Mouse (Mus musculus) common myeloid progenitor, adult 5-6 weeks (primary cell): ENCODE measurements at regions not wholly inside any gene's neighbourhood (a gene's known extent, or its start where the extent isn't known, plus 50 kb on each side); places are given as distances from the start of the nearest gene placed in this dataset.

Experiments used
- ATAC-seq: replicated peaks from 2 replicates; pipeline ENCODE4 v1.8.0; 2016; ENCODE audit warnings: low read depth, mild to moderate bottlenecking, moderate TSS enrichment, inconsistent platforms; ENCODE audit not compliant: poor library complexity, severe bottlenecking

DNA sequence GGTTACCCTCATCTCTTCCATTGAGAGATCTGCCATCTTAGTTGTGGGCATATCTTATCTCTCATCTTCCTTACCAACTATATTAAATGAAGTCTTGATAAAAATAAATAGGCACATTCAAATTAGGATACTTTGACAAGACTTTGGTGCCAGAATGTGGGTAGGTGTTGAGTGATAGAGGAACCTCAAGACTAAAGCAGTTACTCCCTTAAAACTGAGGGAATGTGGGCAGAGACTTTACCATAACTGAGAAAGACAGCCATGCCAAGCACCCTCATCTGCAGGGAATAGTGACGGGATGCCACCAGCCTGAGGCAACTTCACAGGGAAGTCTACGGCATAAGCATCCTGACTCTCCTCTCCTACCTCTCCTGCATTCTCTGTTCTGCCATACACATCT, 292.3 kb downstream of the Lmx1a start:
- no peak for ATAC-seq

DNA sequence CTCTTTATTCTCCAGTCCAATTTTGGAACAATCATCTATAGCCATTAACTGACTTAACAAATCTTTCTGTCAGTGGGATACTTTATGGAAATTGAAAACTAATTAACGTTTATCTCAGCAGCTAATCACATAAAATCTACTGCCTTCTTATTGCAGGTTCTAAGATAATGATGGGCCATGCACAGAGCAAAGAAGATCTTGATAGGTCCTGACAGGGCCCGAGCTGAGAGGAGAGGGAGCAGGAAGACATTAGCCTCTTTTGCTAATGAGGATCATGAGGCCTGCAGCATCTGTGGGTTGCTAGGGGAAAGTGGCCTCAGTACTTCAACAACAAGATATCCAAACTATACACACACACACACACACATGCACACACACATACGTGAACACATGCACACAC, 318.4 kb downstream of the Lmx1a start:
- ATAC-seq: no peak

DNA sequence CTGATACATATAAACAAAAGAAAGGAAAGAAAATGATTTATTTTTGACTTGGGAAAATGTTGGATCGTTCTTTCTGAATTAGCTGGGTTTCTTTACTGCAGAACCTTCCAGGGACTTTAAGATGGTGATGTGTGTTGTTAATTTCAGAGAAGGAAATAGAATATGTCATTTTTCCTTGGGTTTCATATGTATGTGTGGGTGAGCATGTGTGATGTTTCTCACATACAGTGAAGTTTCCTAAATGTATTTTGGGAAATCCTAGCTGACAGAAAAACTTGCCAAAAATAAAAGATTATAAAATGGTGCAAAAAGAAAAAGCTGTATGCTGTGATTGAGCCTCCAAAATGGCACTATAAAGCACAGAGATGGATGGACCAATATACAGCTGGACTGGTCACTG, 319.2 kb downstream of the Lmx1a start:
- no peak for ATAC-seq

DNA sequence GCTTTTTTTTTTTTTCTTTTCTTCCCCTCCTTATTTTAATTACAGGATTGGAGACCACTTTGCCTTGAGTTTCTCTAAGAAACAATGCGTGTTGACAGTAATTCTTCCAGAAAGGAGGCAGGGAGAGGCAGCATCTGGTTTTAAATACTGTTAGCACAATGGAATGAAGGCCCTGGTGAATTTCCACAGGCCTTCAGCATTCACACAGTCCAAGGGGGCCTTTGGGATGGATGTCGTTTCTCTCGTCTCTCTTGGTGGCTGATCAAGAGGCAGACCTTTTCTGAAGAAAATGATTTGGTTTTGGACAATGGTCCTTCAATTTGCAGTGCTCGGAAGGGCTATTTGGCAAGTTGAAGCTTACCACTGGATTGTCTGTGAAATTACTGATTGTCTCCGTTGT, 321.4 kb downstream of the Lmx1a start:
- no peak for ATAC-seq

DNA sequence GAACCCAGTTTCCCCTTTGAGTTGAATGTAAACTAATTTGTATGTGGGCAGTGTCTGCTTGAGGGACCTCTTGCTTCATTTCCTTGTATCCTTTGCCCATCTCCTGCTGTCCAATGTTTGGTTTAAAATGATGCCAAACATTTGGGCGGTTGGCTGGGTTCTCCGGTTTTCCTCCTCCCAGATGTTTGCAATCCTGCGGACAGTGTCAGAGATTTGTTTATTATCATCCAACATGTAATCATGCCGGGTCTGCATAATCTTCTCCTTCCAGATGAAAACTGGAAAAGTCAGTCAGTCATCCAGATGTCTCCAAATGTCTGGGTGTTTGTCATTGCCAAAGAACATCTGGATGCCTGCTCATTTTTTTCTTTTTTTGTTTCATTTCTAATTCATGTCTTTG, 323.0 kb downstream of the Lmx1a start:
- no peak for ATAC-seq

DNA sequence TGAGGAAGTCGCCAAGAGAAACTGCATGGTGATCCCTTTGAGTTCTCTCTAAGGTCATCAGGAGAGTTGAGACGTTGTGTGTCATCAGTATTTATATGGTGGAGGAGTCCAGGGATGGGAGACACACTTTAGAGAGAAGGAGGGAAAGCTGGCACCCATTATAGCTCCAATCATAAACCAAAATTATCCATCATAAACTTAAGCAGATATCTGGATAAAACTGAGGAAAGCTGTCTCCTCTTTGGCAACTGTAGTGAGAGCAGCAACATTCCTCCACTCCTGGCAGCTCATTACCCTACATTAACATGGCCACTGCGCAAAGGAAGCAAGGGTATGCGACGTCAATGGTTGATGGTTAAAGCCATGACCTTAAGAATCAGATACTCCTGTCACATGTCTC, 323.6 kb downstream of the Lmx1a start:
- ATAC-seq: no peak

DNA sequence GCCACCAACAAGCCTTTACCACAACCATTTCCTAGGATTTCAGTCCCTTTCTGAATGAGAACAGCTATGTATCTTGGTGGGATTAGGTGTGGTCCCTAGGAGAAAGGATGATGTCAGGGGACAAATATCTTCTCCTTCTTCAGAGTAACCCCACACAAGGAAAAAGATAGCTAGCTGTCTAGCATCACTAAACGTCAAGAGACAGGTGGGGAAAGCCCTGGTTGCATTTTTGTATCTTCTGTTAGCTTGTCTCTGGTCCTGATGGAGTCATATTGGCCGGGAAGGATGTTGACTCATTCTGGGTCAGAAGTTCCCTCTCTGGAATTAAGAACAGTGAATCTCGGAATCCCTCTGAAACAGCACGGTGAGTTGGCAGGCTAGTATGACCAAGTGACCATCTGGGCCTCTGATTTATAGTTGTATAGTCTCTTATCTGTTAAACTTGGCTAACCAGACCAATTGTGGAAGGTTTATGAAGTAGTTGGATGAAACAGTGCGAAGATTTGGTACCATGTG, 327.4 kb downstream of the Lmx1a start:
- no peak for ATAC-seq

DNA sequence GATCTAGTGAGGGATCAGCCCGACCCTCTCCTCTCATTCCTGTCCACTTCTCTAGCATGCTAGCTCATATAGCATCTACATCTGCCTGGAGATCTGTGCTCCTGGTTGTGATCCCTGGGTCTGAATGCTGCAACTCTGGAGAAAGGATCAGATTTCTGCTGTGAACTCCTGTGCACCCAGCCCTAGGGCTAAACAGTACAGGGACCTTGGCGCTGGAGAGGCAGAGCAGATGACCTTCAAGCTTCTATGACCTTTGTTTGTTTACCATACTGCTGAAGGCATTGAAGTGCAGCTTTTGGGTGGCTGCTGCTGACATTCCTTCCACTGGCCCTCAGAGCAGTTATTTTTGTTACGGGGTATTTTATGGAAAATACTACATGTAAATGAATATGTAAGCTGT, 337.4 kb downstream of the Lmx1a start:
- no peak for ATAC-seq

DNA sequence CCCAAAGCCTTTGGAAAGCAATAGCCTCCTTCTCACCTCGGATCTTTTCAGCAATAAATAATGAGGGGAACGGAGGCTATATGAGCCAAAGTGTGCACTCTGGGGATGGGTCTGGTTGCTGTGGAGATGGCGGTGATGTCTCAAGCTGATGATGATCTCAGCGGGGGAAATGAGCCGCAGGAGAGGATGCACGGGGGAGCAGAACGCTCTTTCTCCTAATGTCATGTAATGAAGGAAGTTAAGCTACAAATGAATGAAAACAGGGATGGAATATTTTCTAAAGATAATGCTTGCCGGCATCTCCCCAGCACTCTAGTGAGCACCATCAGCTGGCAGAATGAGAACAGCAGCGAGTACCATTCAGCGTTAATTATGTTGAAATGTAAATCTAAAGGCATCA, 355.7 kb downstream of the Lmx1a start:
- no peak for ATAC-seq

DNA sequence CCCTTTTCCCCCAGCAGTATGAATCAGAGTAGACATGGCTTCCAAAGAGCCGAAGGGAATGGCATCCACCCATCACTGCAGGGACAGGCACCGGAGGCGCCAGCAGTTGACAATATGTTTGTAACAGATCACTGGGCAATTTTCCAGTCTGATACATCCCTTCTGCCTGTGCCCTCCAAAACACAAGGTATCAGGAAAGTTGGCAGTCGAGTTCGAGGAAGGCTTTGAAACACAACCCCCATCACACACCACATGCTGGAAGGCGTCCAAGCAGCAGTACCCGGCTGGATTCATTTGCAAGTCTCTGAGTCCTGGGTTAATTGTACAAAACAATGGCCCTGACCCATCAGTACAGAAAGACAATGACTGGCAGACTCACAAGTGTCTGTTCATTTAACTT, 357.3 kb downstream of the Lmx1a start:
- ATAC-seq: no peak

DNA sequence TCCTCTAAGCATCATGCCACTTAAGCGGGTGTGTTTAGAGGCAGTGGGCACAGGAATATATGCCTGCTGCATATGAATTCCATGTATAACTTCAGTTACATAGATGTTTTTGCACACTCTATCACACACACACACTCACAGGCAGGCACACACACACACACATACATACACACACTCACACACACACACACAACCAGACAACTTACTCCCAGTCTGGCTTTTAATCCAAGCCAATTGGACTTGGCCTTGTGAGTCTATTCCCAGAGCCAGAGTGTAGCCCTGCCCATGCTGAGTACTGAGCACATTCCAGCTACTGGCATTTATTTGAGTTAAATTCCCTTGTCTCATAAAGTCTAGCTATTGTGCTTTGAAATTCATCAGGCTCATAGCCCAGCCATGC, 357.7 kb downstream of the Lmx1a start:
- no peak for ATAC-seq

DNA sequence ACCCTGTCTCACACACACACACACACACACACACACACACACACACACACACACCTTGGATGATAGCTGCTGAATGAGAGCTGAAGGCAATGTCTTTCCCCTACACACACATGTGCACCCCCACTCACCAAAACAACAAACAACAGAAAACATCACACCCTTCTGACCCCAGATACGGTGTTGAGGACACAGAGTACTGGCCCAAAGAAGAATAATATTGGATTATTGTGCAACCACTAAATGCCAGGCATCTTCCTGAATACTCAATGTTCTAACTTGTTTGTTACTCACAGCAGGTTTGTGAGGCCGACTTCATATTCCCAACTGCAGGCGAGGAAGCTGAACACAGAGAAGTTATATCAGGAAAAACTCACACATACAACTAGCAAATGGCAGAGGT, 360.9 kb downstream of the Lmx1a start:
- ATAC-seq: no peak

DNA sequence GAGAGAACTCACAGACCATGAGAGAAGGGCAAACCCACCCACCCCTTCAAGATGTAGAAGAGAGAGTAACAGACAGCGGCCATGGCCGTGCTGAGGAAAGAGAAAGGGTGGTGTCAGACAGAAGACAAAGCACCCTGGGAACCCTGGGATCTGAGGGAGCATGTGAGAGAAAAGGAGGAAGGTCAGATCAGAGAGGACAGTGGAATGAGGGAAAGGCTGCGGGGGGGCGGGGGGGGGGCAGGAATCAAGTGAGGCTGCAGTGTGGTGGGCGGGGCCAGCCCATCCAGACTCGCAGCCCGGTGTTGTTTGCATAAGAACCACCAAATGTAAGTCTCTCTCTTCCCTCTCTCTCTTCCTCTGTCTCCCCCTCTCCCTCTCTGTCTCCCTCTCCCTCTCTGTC, 367.4 kb downstream of the Lmx1a start:
- no peak for ATAC-seq

DNA sequence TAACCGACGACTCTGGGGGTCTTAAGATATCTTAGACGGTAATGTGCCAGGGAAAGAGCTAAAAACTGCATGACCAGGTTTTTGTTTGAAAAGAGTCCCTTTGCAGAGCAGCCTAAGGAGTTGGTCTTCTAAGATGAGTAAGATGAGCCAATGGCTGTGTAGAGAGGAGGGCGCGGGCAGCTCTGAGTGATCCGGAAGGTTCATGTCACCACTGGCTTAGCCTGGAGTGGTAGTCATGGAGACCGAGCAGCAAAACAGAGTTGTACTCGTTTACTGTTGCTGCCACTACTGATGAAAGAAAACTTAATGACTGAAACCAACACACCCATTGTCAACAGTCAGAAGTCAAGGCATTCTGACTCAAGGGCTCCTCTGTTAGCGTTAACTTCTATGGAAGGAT, 368.4 kb downstream of the Lmx1a start:
- ATAC-seq: no peak

DNA sequence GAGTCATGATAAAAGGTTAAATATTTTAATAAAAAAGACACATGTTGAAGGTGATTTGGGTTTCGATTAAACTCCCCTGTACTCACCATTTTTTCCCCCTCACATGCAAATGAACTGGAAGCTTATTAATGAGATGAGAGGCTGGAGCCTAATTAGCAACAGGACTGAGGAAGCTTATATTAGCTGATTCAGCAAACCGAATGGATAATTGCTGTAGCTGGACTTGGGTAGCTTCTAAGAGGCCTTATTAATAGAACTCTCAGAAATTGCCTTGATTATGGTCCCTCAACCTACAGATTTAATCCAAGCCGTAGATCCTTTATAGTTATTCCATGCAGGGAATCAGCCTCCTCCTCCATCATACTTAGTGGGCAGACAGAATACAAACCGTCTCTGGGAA, 369.7 kb downstream of the Lmx1a start:
- no peak for ATAC-seq

DNA sequence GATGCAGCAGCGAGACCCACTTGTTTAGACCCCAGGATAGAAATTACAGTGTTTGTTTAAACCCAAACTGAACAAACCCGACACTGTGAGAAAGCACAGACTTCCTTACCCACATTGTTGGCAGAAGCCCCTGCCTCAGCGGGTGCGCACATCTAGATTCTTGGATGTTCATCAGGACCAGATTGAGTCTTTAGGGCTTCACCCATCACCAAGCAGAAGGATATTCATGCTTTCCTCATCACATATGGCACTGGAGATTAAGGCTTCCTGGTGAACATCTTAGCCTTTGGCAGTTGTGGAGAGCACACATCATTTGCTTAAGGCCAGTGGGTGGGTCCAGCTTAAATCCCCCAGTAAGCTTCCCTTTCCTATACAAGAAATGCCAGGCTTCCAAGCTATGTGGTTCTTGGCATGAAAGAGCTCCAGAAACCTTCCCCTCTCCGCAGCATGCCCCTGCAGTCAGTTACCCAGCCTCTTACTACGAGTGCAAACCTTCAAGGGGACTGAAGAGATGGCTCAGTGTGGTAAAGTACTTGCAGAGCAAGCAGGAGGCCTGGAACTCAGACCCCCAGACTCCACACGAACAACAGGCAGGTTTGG, 367.9 kb downstream of the Pbx1 start:
- ATAC-seq: no peak

DNA sequence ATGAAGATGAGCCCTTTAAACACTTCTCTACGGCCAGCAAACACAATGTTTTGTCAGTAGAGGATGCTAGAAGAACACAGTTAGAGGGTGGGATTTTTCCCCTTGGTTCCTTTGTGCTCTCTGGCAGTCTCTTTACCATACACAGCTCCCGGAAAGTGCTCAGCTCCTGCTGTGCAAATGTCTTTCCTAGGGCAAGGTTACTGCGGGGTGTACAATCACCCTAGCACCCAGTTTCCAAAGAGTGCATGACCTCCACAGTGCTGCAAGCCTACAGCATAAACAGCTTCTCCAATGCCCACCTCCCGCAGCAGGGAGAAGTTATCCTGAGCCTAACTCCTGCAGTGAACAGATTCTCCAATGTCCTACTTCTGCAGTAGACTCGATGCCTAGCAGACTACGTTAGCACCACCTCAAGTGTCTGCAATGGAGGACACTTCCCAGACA, 366.4 kb downstream of the Pbx1 start:
- ATAC-seq: no peak

DNA sequence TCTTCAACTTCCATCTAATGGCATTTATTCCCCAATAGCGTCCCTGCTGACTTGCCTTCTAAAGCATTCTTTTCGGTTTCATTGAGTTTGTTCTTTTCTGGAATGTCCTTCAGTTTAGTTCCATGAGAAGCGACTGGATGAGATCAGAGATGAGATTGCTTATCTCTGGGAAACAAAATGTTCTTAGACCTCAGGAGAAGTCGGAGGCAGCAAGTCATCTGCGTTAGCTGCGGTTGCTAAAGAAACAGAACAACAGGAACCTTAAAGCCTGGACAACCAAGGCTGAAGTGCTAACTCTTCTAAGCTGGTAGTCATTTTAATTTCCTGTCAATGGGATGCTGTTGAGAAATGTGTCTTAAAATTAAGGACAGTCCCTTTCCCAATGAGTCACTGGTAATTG, 365.3 kb downstream of the Pbx1 start:
- ATAC-seq: no peak

DNA sequence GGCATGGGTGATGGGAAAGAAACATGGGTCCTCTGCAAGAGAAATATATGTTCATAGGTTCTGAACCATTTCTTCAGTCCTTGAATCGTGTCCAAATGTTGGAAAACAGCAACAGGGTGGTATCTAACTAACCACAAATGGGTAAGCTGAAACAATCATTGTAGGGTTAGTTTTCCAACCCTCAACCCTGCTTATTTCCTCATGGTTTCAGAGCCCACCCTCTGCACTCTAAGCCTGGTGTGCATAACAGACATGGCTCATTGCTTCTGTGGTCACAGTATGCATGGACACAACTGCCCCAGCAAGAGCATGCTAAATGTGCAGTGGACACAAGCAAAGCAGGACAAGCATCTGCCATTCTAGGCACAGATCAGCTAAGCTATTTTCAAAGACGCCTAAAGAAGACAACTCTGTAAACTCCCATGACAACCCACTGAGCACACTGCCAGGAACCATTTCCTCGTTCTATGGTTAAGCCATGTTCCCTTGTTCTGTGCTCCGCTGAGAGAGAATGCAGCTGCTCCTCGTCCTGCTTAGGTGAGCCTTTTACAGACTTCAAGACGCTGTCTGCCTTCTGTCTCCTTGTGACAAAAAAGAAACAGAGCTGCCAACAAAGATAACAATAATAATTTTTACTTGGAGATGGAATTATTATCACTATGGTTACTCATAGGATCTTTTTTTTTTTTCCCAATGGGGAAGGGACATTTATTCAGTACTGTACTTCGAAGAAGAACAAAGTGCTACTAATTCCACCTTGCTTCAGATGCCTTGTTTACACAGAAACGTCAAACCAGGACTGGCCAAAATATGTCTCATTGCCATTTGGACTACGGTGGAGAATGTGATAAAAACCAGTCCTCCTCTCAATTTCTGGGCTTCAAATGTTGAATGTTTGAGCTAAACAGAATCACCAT, 363.8 kb downstream of the Pbx1 start:
- ATAC-seq: no peak

DNA sequence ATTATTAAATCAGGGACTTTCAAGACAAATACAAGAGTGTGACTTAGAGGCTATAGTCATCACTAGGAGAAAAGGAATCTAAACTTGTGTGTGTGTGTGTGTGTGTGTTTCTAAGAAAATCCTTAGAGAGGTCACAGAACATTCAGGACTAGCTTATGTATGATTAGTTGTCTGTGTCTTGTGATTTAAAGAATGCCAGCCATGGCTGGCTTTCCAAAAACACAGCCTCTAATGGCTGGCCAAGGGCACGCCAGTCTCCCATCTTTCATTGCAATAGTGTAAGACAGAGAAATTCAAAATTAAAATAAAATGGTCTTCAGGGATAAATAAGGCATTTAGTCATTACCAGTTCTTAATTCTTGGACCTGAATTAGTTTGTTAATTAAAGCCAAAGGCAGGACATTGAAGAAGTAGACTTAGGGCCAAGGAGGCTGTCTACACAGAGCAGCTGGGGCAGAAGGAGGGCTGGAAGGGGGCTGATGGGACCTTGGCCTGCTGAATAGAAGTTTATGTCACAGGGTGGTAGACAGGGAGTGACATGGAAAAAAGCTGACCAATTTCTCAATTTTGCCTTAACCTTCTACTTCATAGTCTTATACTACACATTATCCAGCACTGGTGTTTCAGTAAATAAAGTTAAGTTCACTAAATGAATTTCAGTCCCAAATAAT, 363.0 kb downstream of the Pbx1 start:
- no peak for ATAC-seq
